In the genomic region with DNA sequence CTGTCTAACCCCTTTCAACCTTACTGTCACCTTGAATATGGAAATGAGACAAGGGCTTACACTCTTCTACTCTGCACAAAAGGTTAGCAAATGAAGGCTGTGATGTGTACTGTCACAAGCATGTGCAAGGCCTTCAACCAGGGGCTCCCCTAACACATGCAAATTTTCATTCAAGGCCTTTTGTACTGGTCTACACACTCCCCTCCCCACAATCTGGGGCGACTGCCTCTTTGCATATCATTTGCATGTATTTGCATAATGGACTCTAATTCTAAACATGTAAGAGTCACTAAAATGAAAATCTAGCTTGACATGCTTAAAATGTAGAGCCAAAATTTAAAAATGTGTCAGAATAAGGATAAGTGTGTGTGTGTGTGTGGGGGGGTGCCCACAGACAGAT, we compare ENCODE assay signal across 15 mouse cellular contexts. TPM values are rescaled to one million over a fixed set of nuclear protein-coding genes. Genes with fewer than 3 reads are reported as not detected.
DNase-seq lines count a peak whose midpoint lies in the region; ATAC-seq lines count a peak whose summit lies in the region.
"Had no signal": no experiment of that assay in that cellular context is flagged by ENCODE, and none has a peak within 500 bp of the region (broad histone marks: within the 10 kb centered on the region; RNA-seq: fewer than 3 reads in every experiment).

No protein-coding gene starts in this region.

- no peak overlapping the region for H3K4me3 ChIP-seq in hindbrain, embryonic 12.5 days
- H3K4me3 ChIP-seq in midbrain, embryonic 15.5 days, result no peak overlapping the region
- H3K4me3 ChIP-seq: embryonic facial prominence, embryonic 13.5 days; heart, adult 2 months; liver, embryonic 13.5 days had no signal

- peaks cover 35% of the 10 kb centered on the region for H3K4me1 ChIP-seq in hindbrain, embryonic 12.5 days
- H3K4me1 ChIP-seq in midbrain, embryonic 15.5 days, result peaks cover 47% of the 10 kb centered on the region

- ATAC-seq in frontal cortex, adult (ENCODE audit: low TSS enrichment), result peak; percentile 68
- ATAC-seq in hindbrain, embryonic 12.5 days (ENCODE audit: low FRiP score), result peak; percentile 92
- ATAC-seq in midbrain, embryonic 15.5 days (replicated peaks), result peak; percentile 88
- ATAC-seq: activated CD4-positive, CD25-positive, alpha-beta regulatory T cell, adult 4 months had no signal

- no peaks in the 10 kb centered on the region for H3K36me3 ChIP-seq in hindbrain, embryonic 12.5 days
- H3K36me3 ChIP-seq in midbrain, embryonic 15.5 days (replicated peaks), result no peaks in the 10 kb centered on the region
- H3K36me3 ChIP-seq: embryonic facial prominence, embryonic 13.5 days; liver, embryonic 13.5 days had no signal

- H3K9me3 ChIP-seq in hindbrain, embryonic 12.5 days (replicated peaks), result no peaks in the 10 kb centered on the region
- H3K9me3 ChIP-seq in midbrain, embryonic 15.5 days, result no peaks in the 10 kb centered on the region
- H3K9me3 ChIP-seq: embryonic facial prominence, embryonic 13.5 days; liver, embryonic 13.5 days had no signal

- H3K27ac ChIP-seq in hindbrain, embryonic 12.5 days, result peak overlapping the region; percentile 53
- H3K27ac ChIP-seq in midbrain, embryonic 15.5 days, result peak overlapping the region; percentile 68
- H3K27ac ChIP-seq: embryonic facial prominence, embryonic 13.5 days; heart, adult 2 months; liver, embryonic 13.5 days had no signal

- 34% methylated on average over 1 of the region's 1 CpGs for WGBS in hindbrain, embryonic 12.5 days
- WGBS in midbrain, embryonic 15.5 days, result 21% methylated on average over 1 of the region's 1 CpGs

- no peak for DNase-seq in frontal cortex, postnatal 10 days (ENCODE audit: low spot score in 2 of 2)
- peak; percentile 83 for DNase-seq in R1 (ENCODE audit: low read depth, low spot score)
- DNase-seq in kidney, adult 8-10 months, result no peak
- no peak for DNase-seq in kidney, postnatal 10 days
- no peak for DNase-seq in testis, postnatal 10 days (ENCODE audit: low spot score)
- DNase-seq: heart, adult 2 months; heart, postnatal 10 days; kidney, adult 18-20 months; liver, embryonic 13.5 days; lung, postnatal 14 days had no signal

- H3K4me2 ChIP-seq in hindbrain, embryonic 12.5 days (replicated peaks), result no peak overlapping the region
- H3K4me2 ChIP-seq in midbrain, embryonic 15.5 days, result no peak overlapping the region
- H3K4me2 ChIP-seq: embryonic facial prominence, embryonic 13.5 days; liver, embryonic 13.5 days had no signal

- H3K9ac ChIP-seq in hindbrain, embryonic 12.5 days, result no peak overlapping the region
- H3K9ac ChIP-seq in midbrain, embryonic 15.5 days, result no peak overlapping the region
- H3K9ac ChIP-seq: embryonic facial prominence, embryonic 13.5 days; liver, embryonic 13.5 days had no signal

- H3K27me3 ChIP-seq in hindbrain, embryonic 12.5 days, result peaks cover 8% of the 10 kb centered on the region
- peaks cover 6% of the 10 kb centered on the region for H3K27me3 ChIP-seq in midbrain, embryonic 15.5 days (replicated peaks)
- H3K27me3 ChIP-seq: embryonic facial prominence, embryonic 13.5 days; liver, embryonic 13.5 days had no signal

RNA-seq across cellular contexts. Expression of gene Bfsp2, which starts 24.4 kb away (rescaled TPM):
- 2.1 and 2.2 TPM in 2 replicates for polyA plus RNA-seq in hindbrain, embryonic 12.5 days (2016; fragmentation: Nextera tagmentation; extraction: Ambion mirVana)
- polyA plus RNA-seq in midbrain, embryonic 15.5 days (2015; fragmentation: Nextera tagmentation; extraction: Ambion mirVana), result 1.9 and 2.3 TPM in 2 replicates
